ENCODE assay signal across 23 mouse cellular contexts in genomic region chr11:110284849-110285248, GRCm38 (mm10). TPM values are rescaled to one million over a fixed set of nuclear protein-coding genes. Genes with fewer than 3 reads are reported as not detected.
DNase-seq lines count a peak whose midpoint lies in the region; ATAC-seq and TF ChIP-seq lines count a peak whose summit lies in the region.
"Had no signal": no experiment of that assay in that cellular context is flagged by ENCODE, and none has a peak within 500 bp of the region (broad histone marks: within the 10 kb centered on the region; RNA-seq: fewer than 3 reads in every experiment).

No protein-coding gene starts in this region.

- H3K4me3 ChIP-seq in megakaryocyte, embryonic 14.5 days (replicated peaks), result peak overlapping the region; percentile 62
- H3K4me3 ChIP-seq in liver, embryonic 15.5 days (replicated peaks), result no peak overlapping the region; the same call in 1 of the 2 replicates
- H3K4me3 ChIP-seq in forebrain, embryonic 13.5 days, result no peak overlapping the region
- H3K4me3 ChIP-seq in layer of hippocampus, adult 2 months, result no peak overlapping the region
- H3K4me3 ChIP-seq: embryonic facial prominence, embryonic 15.5 days; heart, embryonic 15.5 days; hindbrain, embryonic 15.5 days; intestine, embryonic 15.5 days had no signal

- H3K4me1 ChIP-seq in megakaryocyte, embryonic 14.5 days, result peaks cover 19% of the 10 kb centered on the region
- peaks cover 4% of the 10 kb centered on the region; the same call in 1 of the 2 replicates for H3K4me1 ChIP-seq in liver, embryonic 15.5 days (replicated peaks)
- peaks cover 3% of the 10 kb centered on the region; the same call in 1 of the 2 replicates for H3K4me1 ChIP-seq in forebrain, embryonic 13.5 days
- H3K4me1 ChIP-seq: embryonic facial prominence, embryonic 15.5 days; hindbrain, embryonic 15.5 days; intestine, embryonic 15.5 days had no signal

- ATAC-seq in megakaryocyte, adult 5-6 weeks (ENCODE audit: poor library complexity, severe bottlenecking), result no peak
- peak; percentile 37 to 71 for ATAC-seq in hematopoietic stem cell, adult 5-6 weeks (replicated peaks in 1 of 2; ENCODE audit: insufficient read depth in 1 of 2, low FRiP score in 2 of 2, low TSS enrichment in 1 of 2, low read depth in 1 of 2, poor library complexity in 2 of 2, severe bottlenecking in 2 of 2)
- ATAC-seq in liver, embryonic 15.5 days (ENCODE audit: insufficient read depth), result peak; percentile 71
- ATAC-seq in forebrain, embryonic 13.5 days, result no peak
- ATAC-seq: intestine, embryonic 15.5 days; midbrain, embryonic 16.5 days had no signal

- 33% methylated on average over 10 of the region's 10 CpGs for WGBS in liver, embryonic 15.5 days (ENCODE audit: insufficient replicate concordance)
- 80% methylated on average over 10 of the region's 10 CpGs for WGBS in forebrain, embryonic 13.5 days

- no peak for TF ChIP-seq CTCF in layer of hippocampus, adult 2 months (conservative IDR thresholded peaks at IDR 0.05)

- H3K9me3 ChIP-seq in megakaryocyte, embryonic 14.5 days, result no peaks in the 10 kb centered on the region
- no peaks in the 10 kb centered on the region for H3K9me3 ChIP-seq in liver, embryonic 15.5 days (replicated peaks)
- H3K9me3 ChIP-seq in forebrain, embryonic 13.5 days (replicated peaks), result no peaks in the 10 kb centered on the region
- H3K9me3 ChIP-seq: embryonic facial prominence, embryonic 15.5 days; heart, embryonic 15.5 days; hindbrain, embryonic 15.5 days; intestine, embryonic 15.5 days had no signal

- no peak overlapping the region for H3K27ac ChIP-seq in liver, embryonic 15.5 days (replicated peaks)
- no peak overlapping the region for H3K27ac ChIP-seq in forebrain, embryonic 13.5 days
- no peak overlapping the region for H3K27ac ChIP-seq in layer of hippocampus, adult 2 months
- H3K27ac ChIP-seq: embryonic facial prominence, embryonic 15.5 days; heart, embryonic 15.5 days; hindbrain, embryonic 15.5 days; intestine, embryonic 15.5 days had no signal

- DNase-seq in layer of hippocampus, adult 2 months (ENCODE audit: low spot score in 2 of 2), result no peak
- no peak for DNase-seq in heart, adult 8-10 months (ENCODE audit: low spot score)
- DNase-seq: adrenal gland, postnatal 36 days; cerebellum, adult 2 months; cerebellum, postnatal 36 days; heart, postnatal 4 days; kidney, adult 8-10 months; kidney, postnatal 10 days; layer of hippocampus, postnatal 36 days; lung, adult 18-20 months; lung, postnatal 14 days; thymus, postnatal 14 days had no signal

- H3K4me2 ChIP-seq in liver, embryonic 15.5 days, result peak overlapping the region; percentile 49
- H3K4me2 ChIP-seq in forebrain, embryonic 13.5 days, result no peak overlapping the region
- H3K4me2 ChIP-seq: embryonic facial prominence, embryonic 15.5 days; heart, embryonic 15.5 days; hindbrain, embryonic 15.5 days; intestine, embryonic 15.5 days had no signal

- no peaks in the 10 kb centered on the region for H3K36me3 ChIP-seq in megakaryocyte, embryonic 14.5 days (replicated peaks; ENCODE audit: low read length)
- H3K36me3 ChIP-seq in liver, embryonic 15.5 days (replicated peaks), result no peaks in the 10 kb centered on the region
- H3K36me3 ChIP-seq in forebrain, embryonic 13.5 days (ENCODE audit: poor library complexity, severe bottlenecking), result no peaks in the 10 kb centered on the region
- H3K36me3 ChIP-seq: embryonic facial prominence, embryonic 15.5 days; heart, embryonic 15.5 days; intestine, embryonic 15.5 days had no signal

- no peaks in the 10 kb centered on the region for H3K27me3 ChIP-seq in megakaryocyte, embryonic 14.5 days (replicated peaks)
- no peaks in the 10 kb centered on the region for H3K27me3 ChIP-seq in liver, embryonic 15.5 days
- no peaks in the 10 kb centered on the region for H3K27me3 ChIP-seq in forebrain, embryonic 13.5 days
- H3K27me3 ChIP-seq: embryonic facial prominence, embryonic 15.5 days; heart, embryonic 15.5 days; hindbrain, embryonic 15.5 days; intestine, embryonic 15.5 days had no signal

- no peak overlapping the region for H3K9ac ChIP-seq in liver, embryonic 15.5 days
- H3K9ac ChIP-seq in forebrain, embryonic 13.5 days, result no peak overlapping the region
- H3K9ac ChIP-seq: embryonic facial prominence, embryonic 15.5 days; heart, embryonic 15.5 days; hindbrain, embryonic 15.5 days; intestine, embryonic 15.5 days had no signal

RNA-seq across cellular contexts. Expression of gene Abca6, which starts 33.3 kb away (rescaled TPM):
- polyA plus RNA-seq in megakaryocyte, embryonic 14.5 days (2012; ENCODE audit: insufficient read depth, low replicate concordance), result not detected in 2 replicates
- total RNA-seq in megakaryocyte, adult 5-6 weeks (2015), result 7.3 and 11.0 TPM in 2 replicates
- 12.6 and 15.5 TPM in 2 replicates for total RNA-seq in megakaryocyte, adult 5-6 weeks (2017)
- total RNA-seq in hematopoietic stem cell, adult 5-6 weeks (2017), result 0.31 TPM in 1 of 2 replicates, not detected in the other
- polyA plus RNA-seq in liver, embryonic 15.5 days (2015; fragmentation: Nextera tagmentation; extraction: Ambion mirVana), result 6.3 and 6.9 TPM in 2 replicates
- polyA plus RNA-seq in forebrain, embryonic 13.5 days (2015; fragmentation: Nextera tagmentation; extraction: Ambion mirVana), result 0.04 and 0.08 TPM in 2 replicates
- 1 to 10 TPM; 1.4 to 1.6 TPM for total RNA-seq in layer of hippocampus, adult 2 months (2021)
- 1 to 10 TPM; 4.0 to 7.5 (median 6.2) TPM for total RNA-seq in heart, adult 8-10 months (2022)
- polyA plus RNA-seq: limb, embryonic 11.5 days had no signal

RNA-seq across cellular contexts. Expression of gene Abca5, which starts 52.7 kb away (rescaled TPM):
- not detected in 2 replicates for polyA plus RNA-seq in megakaryocyte, embryonic 14.5 days (2012; ENCODE audit: insufficient read depth, low replicate concordance)
- 0.22 and 0.32 TPM in 2 replicates for total RNA-seq in megakaryocyte, adult 5-6 weeks (2015)
- total RNA-seq in megakaryocyte, adult 5-6 weeks (2017), result 0.20 and 0.22 TPM in 2 replicates
- 2.3 and 3.5 TPM in 2 replicates for total RNA-seq in hematopoietic stem cell, adult 5-6 weeks (2017)
- polyA plus RNA-seq in liver, embryonic 15.5 days (2015; fragmentation: Nextera tagmentation; extraction: Ambion mirVana), result 0.55 and 0.86 TPM in 2 replicates
- 4.8 and 5.7 TPM in 2 replicates for polyA plus RNA-seq in forebrain, embryonic 13.5 days (2015; fragmentation: Nextera tagmentation; extraction: Ambion mirVana)
- 10 to 100 TPM; 34.0 to 41.8 TPM for total RNA-seq in layer of hippocampus, adult 2 months (2021)
- total RNA-seq in heart, adult 8-10 months (2022), result 10 to 100 TPM in 1 of 4 experiments, 1 to 10 TPM in 3; 7.8 to 11.5 (median 8.7) TPM

Comparison
In these comparisons a context has a peak if more than half of its experiments do, and no peak if none do; other contexts are left out.
1. ATAC-seq: peak in hematopoietic stem cell, adult 5-6 weeks (2 of 2) and liver, embryonic 15.5 days (single experiment); none in megakaryocyte, adult 5-6 weeks (single experiment) and forebrain, embryonic 13.5 days (single experiment).